Mouse (Mus musculus) lung, postnatal 0 days (tissue): ENCODE measurements around the gene Hist1h1c. TPM values are rescaled to one million over a fixed set of nuclear protein-coding genes. Genes with fewer than 3 reads are reported as not detected.

Source experiments
- ATAC-seq: fragments of 200-750 bp; cut with Nextera tagmentation; 2 replicates; pipeline ENCODE4 v1.8.0; 2017; ENCODE audit warnings: moderate library complexity
- DNase-seq: peaks from one replicate; pipeline ENCODE4 v3.0.0-alpha.2; 2016; ENCODE audit warnings: low spot score
- H3K27ac ChIP-seq: fragments of 300-500 bp; sonication (generic); 2 replicates; pipeline ENCODE4 v1.5.1; 2014; ENCODE audit warnings: antibody characterized with exemption, mild to moderate bottlenecking, low read length, mixed read lengths
- H3K27me3 ChIP-seq: fragments of 300-500 bp; sonication (generic); replicated peaks from 2 replicates; pipeline ENCODE4 v1.6.1; 2014; ENCODE audit warnings: low read length, mixed read lengths; ENCODE audit not compliant: insufficient read depth
- H3K36me3 ChIP-seq: fragments of 300-500 bp; sonication (generic); 2 replicates; pipeline ENCODE4 v1.6.1; 2014; ENCODE audit warnings: low read length, mixed read lengths; ENCODE audit not compliant: insufficient read depth
- H3K4me1 ChIP-seq: fragments of 300-500 bp; sonication (generic); 2 replicates; pipeline ENCODE4 v1.6.1; 2014; ENCODE audit warnings: antibody characterized with exemption, low read depth, low read length, mixed read lengths; ENCODE audit not compliant: insufficient read depth
- H3K4me2 ChIP-seq: fragments of 300-500 bp; sonication (generic); replicated peaks from 2 replicates; pipeline ENCODE4 v1.6.1; 2014; ENCODE audit warnings: low read depth, mild to moderate bottlenecking, low read length, moderate library complexity, mixed read lengths
- H3K4me3 ChIP-seq: fragments of 300-500 bp; sonication (generic); 2 replicates; pipeline ENCODE4 v1.5.1; 2014; ENCODE audit warnings: low read depth, low read length
- H3K9ac ChIP-seq: fragments of 300-500 bp; sonication (generic); replicated peaks from 2 replicates; pipeline ENCODE4 v1.6.1; 2014; ENCODE audit warnings: low read depth, mild to moderate bottlenecking
- H3K9me3 ChIP-seq: fragments of 300-500 bp; sonication (generic); 2 replicates; pipeline ENCODE4 v1.6.1; 2016; ENCODE audit warnings: low read length, mixed read lengths
- CTCF ChIP-seq: IDR thresholded peaks from 2 replicates; pipeline ENCODE4 v1.5.1; 2016; ENCODE audit warnings: antibody characterized with exemption, mild to moderate bottlenecking
- EP300 ChIP-seq: IDR thresholded peaks from 2 replicates; pipeline ENCODE4 v1.6.1; 2016; ENCODE audit warnings: antibody characterized with exemption, mild to moderate bottlenecking, control low read depth
- WGBS: fragments of 180-500 bp; shearing (Covaris S2); extraction: QIAGEN DNeasy Blood & Tissue Kit; methylation state at CpG from one replicate; pipeline ENCODE4 v1.1.7; 2014; 5-methylcytosine and 5-hydroxymethylcytosine counted together
- polyA plus RNA-seq: library from polyadenylated mRNA; unstranded; fragments of >200 nt; fragmentation: Nextera tagmentation; extraction: Ambion mirVana; gene quantifications from 2 replicates; pipeline ENCODE4 v1.2.1, GENCODE M21; 2015

The Hist1h1c gene
- polyA plus RNA-seq, 1 experiment from 2014 or later = 43.3 TPM

DNA sequence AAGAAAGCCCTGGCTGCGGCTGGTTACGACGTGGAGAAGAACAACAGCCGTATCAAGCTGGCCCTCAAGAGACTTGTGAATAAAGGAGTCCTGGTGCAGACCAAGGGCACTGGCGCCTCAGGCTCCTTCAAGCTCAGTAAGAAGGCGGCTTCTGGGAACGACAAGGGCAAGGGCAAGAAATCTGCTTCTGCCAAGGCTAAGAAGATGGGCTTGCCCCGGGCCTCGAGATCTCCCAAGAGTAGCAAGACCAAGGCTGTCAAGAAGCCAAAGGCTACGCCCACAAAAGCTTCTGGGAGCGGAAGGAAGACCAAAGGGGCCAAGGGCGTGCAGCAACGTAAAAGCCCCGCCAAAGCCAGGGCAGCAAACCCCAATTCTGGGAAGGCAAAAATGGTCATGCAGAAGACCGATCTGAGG lies 42.5 kb upstream of the Hist1h1c start:
- H3K4me2 ChIP-seq = peak overlapping the region; percentile 29
- H3K27ac ChIP-seq = peak overlapping the region; percentile 45

GRCm38 (mm10) chr13:23697491-23698299 lies 40.9 kb upstream of the Hist1h1c start:
- Histone ChIP-seq H3K4me2 (peak overlapping the region; percentile 70), H3K9ac (peak overlapping the region; percentile 43), H3K4me1 (no peaks in the 10 kb centered on the region), H3K36me3 (no peaks in the 10 kb centered on the region), H3K27me3 (no peaks in the 10 kb centered on the region), H3K4me3 (peak overlapping the region; percentile 40), H3K9me3 (no peaks in the 10 kb centered on the region), H3K27ac (peak overlapping the region; percentile 86)
- TF ChIP-seq CTCF (peak; percentile 84), EP300 (peak; percentile 41; the same call in 1 of the 2 replicates)
- DNase-seq (peak; percentile 92), ATAC-seq (peak; percentile 17)
- WGBS = under 1% methylated on average over 23 of the region's 32 CpGs

More for the DNA sequence above, 42.5 kb upstream of the Hist1h1c start:
- ATAC-seq (no peak), DNase-seq (peak; percentile 57)
- no peaks in the 10 kb centered on the region for H3K9me3 ChIP-seq
- H3K4me1 ChIP-seq = no peaks in the 10 kb centered on the region
- no peaks in the 10 kb centered on the region for H3K36me3 ChIP-seq
- WGBS = 42% methylated on average over 15 of the region's 15 CpGs
- TF ChIP-seq EP300 = no peak
- no peak for TF ChIP-seq CTCF
- no peak overlapping the region for H3K9ac ChIP-seq
- no peak overlapping the region for H3K4me3 ChIP-seq
- H3K27me3 ChIP-seq = no peaks in the 10 kb centered on the region

DNA sequence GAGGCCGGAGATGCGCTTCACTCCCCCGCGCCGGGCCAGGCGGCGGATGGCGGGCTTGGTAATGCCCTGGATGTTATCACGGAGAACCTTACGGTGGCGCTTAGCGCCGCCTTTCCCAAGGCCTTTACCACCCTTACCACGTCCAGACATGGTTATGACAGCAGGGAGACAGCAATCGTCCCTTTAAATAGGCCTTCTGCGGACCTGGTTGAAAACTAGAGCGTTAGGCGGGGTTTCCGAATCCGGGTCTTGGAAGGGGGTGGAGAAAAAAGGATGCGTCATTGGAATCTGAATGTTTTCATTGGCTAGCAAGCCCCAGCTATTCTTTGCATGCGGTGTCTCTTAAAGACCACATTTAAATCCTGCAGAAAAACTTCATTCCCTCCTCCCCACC lies 40.3 kb upstream of the Hist1h1c start, which contains the start of gene Hist1h4c:
Gene Hist1h4c, minus strand, starts transcription at position 155 of the 394 bp plus-strand sequence.
- H3K9ac ChIP-seq = peak within 1 kb of the TSS; percentile 43
- no peaks in the 10 kb centered on the region for H3K4me1 ChIP-seq
- WGBS = 1% methylated on average over 21 of the region's 22 CpGs
- H3K27ac ChIP-seq = peak within 1 kb of the TSS; percentile 86
- H3K9me3 ChIP-seq = no peaks in the 10 kb centered on the region
- peak; percentile 94 for ATAC-seq
- peak within 1 kb of the TSS; percentile 40 for H3K4me3 ChIP-seq
- no peaks in the 10 kb centered on the region for H3K27me3 ChIP-seq
- peak within 1 kb of the TSS; percentile 70 for H3K4me2 ChIP-seq
- TF ChIP-seq CTCF (peak; percentile 38), EP300 (peak; percentile 98)
- no peaks in the 10 kb centered on the region for H3K36me3 ChIP-seq
- peak; percentile 99 for DNase-seq

- H3K27me3 ChIP-seq = no peaks in the 10 kb centered on the region
- H3K4me2 ChIP-seq = no peak overlapping the region
- no peak overlapping the region for H3K9ac ChIP-seq
- no peak overlapping the region for H3K4me3 ChIP-seq
- 54% methylated on average over 6 of the region's 6 CpGs for WGBS
- ATAC-seq (no peak), DNase-seq (no peak)
- H3K36me3 ChIP-seq = no peaks in the 10 kb centered on the region
- peak overlapping the region; percentile 47 for H3K27ac ChIP-seq
- TF ChIP-seq EP300 (no peak), CTCF (no peak)
- no peaks in the 10 kb centered on the region for H3K9me3 ChIP-seq
- no peaks in the 10 kb centered on the region for H3K4me1 ChIP-seq
Observed at GRCm38 (mm10) chr13:23698996-23699395, 39.6 kb upstream of the Hist1h1c start.

GRCm38 (mm10) chr13:23699767-23700166 lies 38.8 kb upstream of the Hist1h1c start:
- ATAC-seq (no peak), DNase-seq (no peak)
- Histone ChIP-seq H3K27ac (no peak overlapping the region), H3K9me3 (no peaks in the 10 kb centered on the region), H3K36me3 (no peaks in the 10 kb centered on the region), H3K4me2 (no peak overlapping the region), H3K27me3 (no peaks in the 10 kb centered on the region), H3K9ac (no peak overlapping the region), H3K4me1 (no peaks in the 10 kb centered on the region), H3K4me3 (no peak overlapping the region)
- WGBS = 66% methylated on average over 3 of the region's 3 CpGs
- no peak for TF ChIP-seq CTCF
- no peak for TF ChIP-seq EP300

DNA sequence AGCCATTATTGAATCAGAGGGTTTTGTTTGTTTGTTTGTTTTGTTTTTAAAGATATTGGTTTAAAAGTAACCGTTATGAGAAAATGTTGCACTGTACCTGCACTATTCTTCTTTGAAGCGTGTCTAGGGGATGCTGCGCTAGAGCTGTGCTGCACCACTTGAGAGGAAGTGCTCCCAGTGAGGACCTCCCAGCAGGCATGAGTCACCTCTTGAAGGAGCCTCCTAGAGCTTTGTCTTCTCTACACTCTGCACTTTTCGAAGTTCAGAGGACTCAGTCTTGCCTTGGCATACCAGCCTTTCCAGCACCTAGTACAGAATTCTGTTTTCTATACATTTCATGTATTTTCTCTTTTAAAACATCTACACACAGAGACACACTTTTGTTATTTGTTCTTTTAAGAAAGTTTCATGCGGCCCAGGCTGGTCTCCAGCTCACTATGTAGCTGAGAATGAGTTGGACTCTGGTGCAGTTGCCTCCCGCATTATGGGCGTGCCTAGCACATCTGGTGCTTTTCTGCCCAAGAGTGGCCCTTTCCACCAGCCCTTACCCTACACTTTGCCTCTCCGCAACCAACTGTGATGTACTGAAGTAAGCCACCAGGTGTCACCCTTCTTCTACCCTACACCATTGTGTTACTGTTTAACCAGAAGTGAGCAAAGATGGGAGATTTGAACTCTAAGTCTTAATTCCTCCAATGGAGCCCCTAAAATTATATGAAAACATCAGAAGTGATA lies 37.7 kb upstream of the Hist1h1c start:
- peak; percentile 91 for DNase-seq
- Histone ChIP-seq H3K4me2 (no peak overlapping the region), H3K36me3 (no peaks in the 10 kb centered on the region), H3K9me3 (no peaks in the 10 kb centered on the region), H3K4me1 (no peaks in the 10 kb centered on the region), H3K9ac (no peak overlapping the region), H3K4me3 (no peak overlapping the region), H3K27ac (no peak overlapping the region), H3K27me3 (no peaks in the 10 kb centered on the region)
- TF ChIP-seq EP300 (no peak), CTCF (peak; percentile 94)
- peak; percentile 60 for ATAC-seq
- 12% methylated on average over 8 of the region's 8 CpGs for WGBS
